Mouse (Mus musculus) cerebellum, adult 2 months (tissue): ENCODE measurements around the gene Bmp2k. TPM values are rescaled to one million over a fixed set of nuclear protein-coding genes. Genes with fewer than 3 reads are reported as not detected.
A peak's percentile ranks its signal among the peaks of the same experiment; 100 is the strongest.

Source experiments
- DNase-seq, 2 experiments: peaks; one replicate each; pipeline ENCODE4 v3.0.0; 2021
- H3K27ac ChIP-seq: fragments of 200-500 bp; 2 replicates; pipeline ENCODE4 v1.5.1; 2012; ENCODE audit warnings: low read length, control low read depth, inconsistent platforms; ENCODE audit not compliant: insufficient read depth
- H3K27me3 ChIP-seq: fragments of 200-500 bp; 2 replicates; pipeline ENCODE4 v1.6.1; 2012; ENCODE audit warnings: inconsistent platforms, mild to moderate bottlenecking, low read length, moderate library complexity; ENCODE audit not compliant: control insufficient read depth, insufficient read depth
- H3K4me1 ChIP-seq: fragments of 200-500 bp; 2 replicates; pipeline ENCODE4 v1.6.1; 2011; ENCODE audit warnings: low read length; ENCODE audit not compliant: control insufficient read depth, insufficient read depth
- H3K4me3 ChIP-seq: fragments of 200-500 bp; replicated peaks from 2 replicates; pipeline ENCODE3; 2011; ENCODE audit warnings: mild to moderate bottlenecking, low read depth, low read length, control low read depth; ENCODE audit not compliant: insufficient read depth
- CTCF ChIP-seq: fragments of 200-500 bp; IDR thresholded peaks from 2 replicates; pipeline ENCODE4 v1.5.1; 2011; ENCODE audit warnings: low read depth, mild to moderate bottlenecking, control low read depth, low read length, moderate library complexity, borderline replicate concordance; ENCODE audit not compliant: insufficient read depth
- POLR2A ChIP-seq: fragments of 200-500 bp; IDR thresholded peaks from 2 replicates; pipeline ENCODE4 v1.6.1; 2011; ENCODE audit warnings: low read length, control low read depth, borderline replicate concordance; ENCODE audit not compliant: insufficient read depth
- WGBS: fragments of 180-500 bp; shearing (Covaris S2); methylation state at CpG from one replicate; pipeline ENCODE4 v1.1.7; 2018; 5-methylcytosine and 5-hydroxymethylcytosine counted together
- polyA plus RNA-seq: library from polyadenylated mRNA; depleted of rRNA; stranded (reverse); fragments of >200 nt; gene quantifications from 2 replicates; pipeline ENCODE4 v1.2.3, GENCODE M21; 2012; rRNA removed

The Bmp2k gene
- polyA plus RNA-seq, 1 experiment, result 11.4 TPM

- peak within 1 kb of the TSS; percentile 43; the same call in 1 of the 2 replicates for H3K27ac ChIP-seq
- peak; percentile 98 to 99 for DNase-seq
- peak within 1 kb of the TSS; percentile 99 for H3K4me3 ChIP-seq
- under 1% methylated on average over 58 of the region's 62 CpGs for WGBS
- H3K4me1 ChIP-seq, result no peaks in the 10 kb centered on the region; the same call in 1 of the 2 replicates
- H3K27me3 ChIP-seq, result no peaks in the 10 kb centered on the region
- TF ChIP-seq CTCF (no peak), POLR2A (peak; percentile 53)
Observed at GRCm38 (mm10) chr5:97111207-97111910, 113.9 kb downstream of the Bmp2k start, which contains the start of gene Paqr3. Gene Paqr3, minus strand, starts transcription at chr5:97111596.

- Histone ChIP-seq H3K27me3 (no peaks in the 10 kb centered on the region), H3K4me3 (no peak overlapping the region), H3K4me1 (no peaks in the 10 kb centered on the region), H3K27ac (no peak overlapping the region)
- TF ChIP-seq POLR2A (no peak), CTCF (no peak)
- DNase-seq, result no peak
- 92% methylated on average over 12 of the region's 12 CpGs for WGBS
Observed at GRCm38 (mm10) chr5:97124977-97125376, 127.5 kb downstream of the Bmp2k start.

- H3K27me3 ChIP-seq, result no peaks in the 10 kb centered on the region
- no peak for TF ChIP-seq POLR2A
- no peak for TF ChIP-seq CTCF
- H3K4me3 ChIP-seq, result no peak overlapping the region
- no peaks in the 10 kb centered on the region for H3K4me1 ChIP-seq
- H3K27ac ChIP-seq, result no peak overlapping the region
- WGBS, result 59% methylated on average over 10 of the region's 10 CpGs
- DNase-seq, result no peak
Observed at GRCm38 (mm10) chr5:97125459-97125970, 128.0 kb downstream of the Bmp2k start.

- 24% methylated on average over 4 of the region's 4 CpGs for WGBS
- DNase-seq, result peak; percentile 30 to 46
- Histone ChIP-seq H3K4me3 (no peak overlapping the region), H3K27ac (no peak overlapping the region), H3K4me1 (no peaks in the 10 kb centered on the region), H3K27me3 (no peaks in the 10 kb centered on the region)
- TF ChIP-seq POLR2A, result no peak
- TF ChIP-seq CTCF, result peak; percentile 90
Observed at GRCm38 (mm10) chr5:97126005-97126404, 128.5 kb downstream of the Bmp2k start.

- no peak overlapping the region for H3K27ac ChIP-seq
- WGBS, result 93% methylated on average over 6 of the region's 6 CpGs
- no peak overlapping the region for H3K4me3 ChIP-seq
- no peaks in the 10 kb centered on the region for H3K4me1 ChIP-seq
- no peak for DNase-seq
- no peak for TF ChIP-seq POLR2A
- TF ChIP-seq CTCF, result no peak
- H3K27me3 ChIP-seq, result no peaks in the 10 kb centered on the region
Observed at GRCm38 (mm10) chr5:97127284-97127683, 129.8 kb downstream of the Bmp2k start.

- no peak overlapping the region for H3K4me3 ChIP-seq
- H3K4me1 ChIP-seq, result no peaks in the 10 kb centered on the region
- peak; percentile 69 to 76 for DNase-seq
- WGBS, result 43% methylated on average over 21 of the region's 21 CpGs
- TF ChIP-seq CTCF (peak; percentile 82), POLR2A (no peak)
- no peaks in the 10 kb centered on the region for H3K27me3 ChIP-seq
- no peak overlapping the region for H3K27ac ChIP-seq
Observed at GRCm38 (mm10) chr5:97128242-97129226, 131.0 kb downstream of the Bmp2k start.

- no peaks in the 10 kb centered on the region for H3K4me1 ChIP-seq
- DNase-seq, result no peak
- TF ChIP-seq CTCF, result no peak
- no peak for TF ChIP-seq POLR2A
- H3K27ac ChIP-seq, result no peak overlapping the region
- 95% methylated on average over 2 of the region's 2 CpGs for WGBS
- H3K4me3 ChIP-seq, result no peak overlapping the region
- no peaks in the 10 kb centered on the region for H3K27me3 ChIP-seq
Observed at GRCm38 (mm10) chr5:97129589-97129988, 132.1 kb downstream of the Bmp2k start.

GRCm38 (mm10) chr5:97135331-97135730 is 137.8 kb downstream of the Bmp2k start:
- Histone ChIP-seq H3K4me3 (no peak overlapping the region), H3K27me3 (no peaks in the 10 kb centered on the region), H3K4me1 (no peaks in the 10 kb centered on the region), H3K27ac (no peak overlapping the region)
- DNase-seq, result no peak
- WGBS, result 79% methylated on average over 2 of the region's 2 CpGs
- TF ChIP-seq CTCF, result no peak

Other genes with a start within 250 kb of the Bmp2k start
- gene Anxa3, start 204.3 kb upstream of the Bmp2k start, polyA plus RNA-seq, result 12.0 and 12.8 TPM in 2 replicates
- 14.6 and 16.5 TPM in 2 replicates for gene Paqr3, start 113.9 kb downstream of the Bmp2k start, polyA plus RNA-seq